Mouse (Mus musculus) hindbrain, embryonic 12.5 days (tissue): ENCODE data around the gene Ctnna3. TPM values are rescaled to one million over a fixed set of nuclear protein-coding genes. Genes with fewer than 3 reads are reported as not detected.
"Not testable (repeated sequence)": the region's sequence is repeated elsewhere in the genome, so short reads cannot be mapped to it uniquely, and the experiment has no call there.

ENCODE experiments used
- ATAC-seq: fragments of 200-750 bp; cut with Nextera tagmentation; 2 replicates; pipeline ENCODE4 v1.8.0; 2017; ENCODE audit warnings: moderate TSS enrichment; ENCODE audit not compliant: low FRiP score
- H3K27ac ChIP-seq: fragments of 300-500 bp; sonication (generic); 2 replicates; pipeline ENCODE4 v1.5.1; 2016; ENCODE audit warnings: mild to moderate bottlenecking
- H3K27me3 ChIP-seq: fragments of 300-500 bp; sonication (generic); 2 replicates; pipeline ENCODE4 v1.6.1; 2016; ENCODE audit warnings: mild to moderate bottlenecking
- H3K36me3 ChIP-seq: fragments of 300-500 bp; sonication (generic); 2 replicates; pipeline ENCODE4 v1.6.1; 2016; ENCODE audit warnings: mild to moderate bottlenecking
- H3K4me1 ChIP-seq: fragments of 300-500 bp; sonication (generic); 2 replicates; pipeline ENCODE4 v1.6.1; 2016
- H3K4me2 ChIP-seq: fragments of 300-500 bp; sonication (generic); replicated peaks from 2 replicates; pipeline ENCODE4 v1.6.1; 2016; ENCODE audit warnings: mild to moderate bottlenecking
- H3K4me3 ChIP-seq: fragments of 300-500 bp; sonication (generic); 2 replicates; pipeline ENCODE4 v1.5.1; 2016; ENCODE audit warnings: mild to moderate bottlenecking
- H3K9ac ChIP-seq: fragments of 300-500 bp; sonication (generic); 2 replicates; pipeline ENCODE4 v1.6.1; 2016; ENCODE audit warnings: mild to moderate bottlenecking, moderate library complexity
- H3K9me3 ChIP-seq: fragments of 300-500 bp; sonication (generic); replicated peaks from 2 replicates; pipeline ENCODE4 v1.6.1; 2016; ENCODE audit warnings: mild to moderate bottlenecking
- WGBS: fragments of 180-500 bp; shearing (Covaris S2); methylation state at CpG from one replicate; pipeline ENCODE4 v1.1.7; 2016; 5-methylcytosine and 5-hydroxymethylcytosine counted together
- polyA plus RNA-seq: library from polyadenylated mRNA; unstranded; fragments of >200 nt; fragmentation: Nextera tagmentation; extraction: Ambion mirVana; gene quantifications from 2 replicates; pipeline ENCODE4 v1.2.1, GENCODE M21; 2016

Ctnna3 gene
- polyA plus RNA-seq, 1 experiment from 2014 or later = 0.22 TPM

GRCm38 (mm10) chr10:64215632-64216031 lies 785.7 kb downstream of the Ctnna3 start:
- no peaks in the 10 kb centered on the region for H3K4me1 ChIP-seq
- H3K4me3 ChIP-seq = no peak overlapping the region
- H3K9ac ChIP-seq = no peak overlapping the region
- no peaks in the 10 kb centered on the region for H3K36me3 ChIP-seq
- H3K4me2 ChIP-seq = no peak overlapping the region
- no peaks in the 10 kb centered on the region for H3K9me3 ChIP-seq
- no peaks in the 10 kb centered on the region for H3K27me3 ChIP-seq
- 90% methylated on average over 3 of the region's 3 CpGs for WGBS
- no peak overlapping the region for H3K27ac ChIP-seq
- no peak for ATAC-seq

- ATAC-seq = no peak
- no peaks in the 10 kb centered on the region for H3K4me1 ChIP-seq
- WGBS = 84% methylated on average over 3 of the region's 3 CpGs
- H3K36me3 ChIP-seq = no peaks in the 10 kb centered on the region
- H3K27ac ChIP-seq = no peak overlapping the region
- no peaks in the 10 kb centered on the region for H3K27me3 ChIP-seq
- no peak overlapping the region for H3K4me3 ChIP-seq
- no peaks in the 10 kb centered on the region for H3K9me3 ChIP-seq
- no peak overlapping the region for H3K4me2 ChIP-seq
- H3K9ac ChIP-seq = no peak overlapping the region
Measured at GRCm38 (mm10) chr10:64223023-64223422, 793.1 kb downstream of the Ctnna3 start.

GRCm38 (mm10) chr10:64224007-64224406 lies 794.1 kb downstream of the Ctnna3 start:
- Histone ChIP-seq H3K36me3 (no peaks in the 10 kb centered on the region), H3K27me3 (no peaks in the 10 kb centered on the region), H3K4me2 (no peak overlapping the region), H3K9ac (no peak overlapping the region), H3K27ac (no peak overlapping the region), H3K4me3 (no peak overlapping the region), H3K9me3 (no peaks in the 10 kb centered on the region), H3K4me1 (no peaks in the 10 kb centered on the region)
- 95% methylated on average over 9 of the region's 9 CpGs for WGBS
- ATAC-seq = no peak

- H3K4me2 ChIP-seq = no peak overlapping the region
- no peak overlapping the region for H3K27ac ChIP-seq
- no peaks in the 10 kb centered on the region for H3K4me1 ChIP-seq
- no peaks in the 10 kb centered on the region for H3K27me3 ChIP-seq
- 93% methylated on average over 6 of the region's 6 CpGs for WGBS
- H3K36me3 ChIP-seq = no peaks in the 10 kb centered on the region
- no peak for ATAC-seq
- no peak overlapping the region for H3K4me3 ChIP-seq
- no peak overlapping the region for H3K9ac ChIP-seq
- H3K9me3 ChIP-seq = no peaks in the 10 kb centered on the region
Measured at GRCm38 (mm10) chr10:64224424-64224823, 794.5 kb downstream of the Ctnna3 start.

- H3K27me3 ChIP-seq, H3K4me1 ChIP-seq, H3K4me2 ChIP-seq, H3K36me3 ChIP-seq, H3K9ac ChIP-seq, H3K9me3 ChIP-seq, ATAC-seq, H3K4me3 ChIP-seq, H3K27ac ChIP-seq: not testable (repeated sequence)
Measured at GRCm38 (mm10) chr10:64225826-64226225, 795.9 kb downstream of the Ctnna3 start.

GRCm38 (mm10) chr10:64243421-64243820 lies 813.5 kb downstream of the Ctnna3 start:
- Histone ChIP-seq H3K4me2 (no peak overlapping the region), H3K27me3 (no peaks in the 10 kb centered on the region), H3K9ac (no peak overlapping the region), H3K4me1 (no peaks in the 10 kb centered on the region), H3K27ac (no peak overlapping the region), H3K9me3 (no peaks in the 10 kb centered on the region), H3K36me3 (no peaks in the 10 kb centered on the region), H3K4me3 (no peak overlapping the region)
- ATAC-seq = no peak
- 76% methylated on average over 4 of the region's 4 CpGs for WGBS

GRCm38 (mm10) chr10:64268156-64268555 lies 838.3 kb downstream of the Ctnna3 start:
- WGBS = 74% methylated on average over 4 of the region's 4 CpGs
- no peak for ATAC-seq
- Histone ChIP-seq H3K4me1 (no peaks in the 10 kb centered on the region), H3K9me3 (no peaks in the 10 kb centered on the region), H3K9ac (no peak overlapping the region), H3K27ac (no peak overlapping the region), H3K4me2 (no peak overlapping the region), H3K27me3 (no peaks in the 10 kb centered on the region), H3K36me3 (no peaks in the 10 kb centered on the region), H3K4me3 (no peak overlapping the region)

GRCm38 (mm10) chr10:64275143-64275542 lies 845.2 kb downstream of the Ctnna3 start:
- Histone ChIP-seq H3K27me3 (no peaks in the 10 kb centered on the region), H3K4me1 (no peaks in the 10 kb centered on the region), H3K9me3 (no peaks in the 10 kb centered on the region), H3K36me3 (no peaks in the 10 kb centered on the region), H3K27ac (no peak overlapping the region), H3K9ac (no peak overlapping the region), H3K4me2 (no peak overlapping the region), H3K4me3 (no peak overlapping the region)
- ATAC-seq = no peak
- 81% methylated on average over 1 of the region's 1 CpGs for WGBS

GRCm38 (mm10) chr10:64278836-64279235 lies 848.9 kb downstream of the Ctnna3 start:
- Histone ChIP-seq H3K27ac (no peak overlapping the region), H3K36me3 (no peaks in the 10 kb centered on the region), H3K4me1 (no peaks in the 10 kb centered on the region), H3K9me3 (no peaks in the 10 kb centered on the region), H3K4me2 (no peak overlapping the region), H3K4me3 (no peak overlapping the region), H3K27me3 (no peaks in the 10 kb centered on the region), H3K9ac (no peak overlapping the region)
- ATAC-seq = no peak
- 97% methylated on average over 2 of the region's 2 CpGs for WGBS

- H3K36me3 ChIP-seq = no peaks in the 10 kb centered on the region
- H3K4me1 ChIP-seq = no peaks in the 10 kb centered on the region
- H3K4me2 ChIP-seq = no peak overlapping the region
- H3K9ac ChIP-seq = no peak overlapping the region
- no peaks in the 10 kb centered on the region for H3K27me3 ChIP-seq
- no peak overlapping the region for H3K27ac ChIP-seq
- no peaks in the 10 kb centered on the region for H3K9me3 ChIP-seq
- no peak for ATAC-seq
- H3K4me3 ChIP-seq = no peak overlapping the region
Measured at GRCm38 (mm10) chr10:64305802-64306201, 875.9 kb downstream of the Ctnna3 start.

- no peaks in the 10 kb centered on the region for H3K27me3 ChIP-seq
- no peak for ATAC-seq
- H3K36me3 ChIP-seq = no peaks in the 10 kb centered on the region
- H3K27ac ChIP-seq = no peak overlapping the region
- H3K9me3 ChIP-seq = no peaks in the 10 kb centered on the region
- no peak overlapping the region for H3K4me2 ChIP-seq
- 88% methylated on average over 2 of the region's 2 CpGs for WGBS
- no peak overlapping the region for H3K4me3 ChIP-seq
- no peaks in the 10 kb centered on the region for H3K4me1 ChIP-seq
- H3K9ac ChIP-seq = no peak overlapping the region
Measured at GRCm38 (mm10) chr10:64311622-64312292, 881.9 kb downstream of the Ctnna3 start.

- no peak overlapping the region for H3K4me2 ChIP-seq
- H3K27ac ChIP-seq = no peak overlapping the region
- no peak overlapping the region for H3K9ac ChIP-seq
- no peaks in the 10 kb centered on the region for H3K36me3 ChIP-seq
- WGBS = 93% methylated on average over 7 of the region's 7 CpGs
- no peak for ATAC-seq
- no peaks in the 10 kb centered on the region for H3K9me3 ChIP-seq
- no peaks in the 10 kb centered on the region for H3K27me3 ChIP-seq
- no peak overlapping the region for H3K4me3 ChIP-seq
- no peaks in the 10 kb centered on the region for H3K4me1 ChIP-seq
Measured at GRCm38 (mm10) chr10:64320332-64320731, 890.4 kb downstream of the Ctnna3 start.

- WGBS = 64% methylated on average over 4 of the region's 4 CpGs
- H3K27ac ChIP-seq = no peak overlapping the region
- ATAC-seq = no peak
- H3K9ac ChIP-seq = no peak overlapping the region
- no peak overlapping the region for H3K4me3 ChIP-seq
- H3K9me3 ChIP-seq = no peaks in the 10 kb centered on the region
- H3K4me1 ChIP-seq = no peaks in the 10 kb centered on the region
- H3K4me2 ChIP-seq = no peak overlapping the region
- no peaks in the 10 kb centered on the region for H3K36me3 ChIP-seq
- H3K27me3 ChIP-seq = no peaks in the 10 kb centered on the region
Measured at GRCm38 (mm10) chr10:64342702-64343379, 912.9 kb downstream of the Ctnna3 start.
